Mouse (Mus musculus) small intestine, adult 2 months (tissue): ENCODE data around the gene Abhd11. TPM values are rescaled to one million over a fixed set of nuclear protein-coding genes. Genes with fewer than 3 reads are reported as not detected.
"Not testable (repeated sequence)": the region's sequence is repeated elsewhere in the genome, so short reads cannot be mapped to it uniquely, and the experiment has no call there.

Experiments used
- H3K27ac ChIP-seq: fragments of 200-500 bp; 2 replicates; pipeline ENCODE4 v1.5.1; 2012; ENCODE audit warnings: low read depth, low read length, control low read depth, inconsistent platforms; ENCODE audit not compliant: insufficient read depth
- H3K27me3 ChIP-seq: fragments of 200-500 bp; 2 replicates; pipeline ENCODE4 v1.6.1; 2012; ENCODE audit warnings: mild to moderate bottlenecking, moderate library complexity, low read length, inconsistent platforms; ENCODE audit not compliant: control insufficient read depth, insufficient read depth
- H3K36me3 ChIP-seq: fragments of 200-500 bp; 2 replicates; pipeline ENCODE4 v1.6.1; 2012; ENCODE audit warnings: mild to moderate bottlenecking, low read length, control low read depth, inconsistent platforms; ENCODE audit not compliant: control insufficient read depth, insufficient read depth
- H3K4me1 ChIP-seq: fragments of 200-500 bp; 2 replicates; pipeline ENCODE4 v1.6.1; 2012; ENCODE audit warnings: low read length, inconsistent platforms, mixed read lengths; ENCODE audit not compliant: control insufficient read depth, insufficient read depth, insufficient read length
- H3K4me3 ChIP-seq: fragments of 200-500 bp; 2 replicates; pipeline ENCODE4 v1.5.1; 2012; ENCODE audit warnings: low read depth, mild to moderate bottlenecking, control low read depth, inconsistent platforms, low read length, moderate library complexity
- CTCF ChIP-seq: fragments of 200-500 bp; IDR thresholded peaks from 2 replicates; pipeline ENCODE4 v1.5.1; 2012; ENCODE audit warnings: low read depth, mild to moderate bottlenecking, control low read depth, inconsistent platforms, low read length, moderate library complexity, mixed read lengths; ENCODE audit not compliant: insufficient replicate concordance, insufficient read length; ENCODE audit errors: extremely low read depth
- POLR2A ChIP-seq: fragments of 200-500 bp; IDR thresholded peaks from 2 replicates; pipeline ENCODE4 v1.6.1; 2012; ENCODE audit warnings: low read depth, mild to moderate bottlenecking, control low read depth, inconsistent platforms, low read length, moderate library complexity
- WGBS: fragments of 180-500 bp; shearing (Covaris S2); methylation state at CpG from one replicate; pipeline ENCODE4 v1.1.7; 2018; 5-methylcytosine and 5-hydroxymethylcytosine counted together
- polyA plus RNA-seq: library from polyadenylated mRNA; depleted of rRNA; stranded (reverse); fragments of >200 nt; gene quantifications from 2 replicates; pipeline ENCODE4 v1.2.3, GENCODE M21; 2012; rRNA removed

Gene Abhd11
- polyA plus RNA-seq, 1 experiment = 90.7 TPM

- H3K4me1 ChIP-seq = no peaks in the 10 kb centered on the region
- peaks cover 8% of the 10 kb centered on the region for H3K36me3 ChIP-seq
- no peak overlapping the region for H3K4me3 ChIP-seq
- no peak for TF ChIP-seq POLR2A
- TF ChIP-seq CTCF = no peak
- H3K27ac ChIP-seq = no peak overlapping the region
- WGBS = 88% methylated on average over 5 of the region's 5 CpGs
- no peaks in the 10 kb centered on the region for H3K27me3 ChIP-seq
Observed at GRCm38 (mm10) chr5:135048539-135048938, 39.6 kb downstream of the Abhd11 start.

- 97% methylated on average over 6 of the region's 6 CpGs for WGBS
- not testable (repeated sequence) for H3K4me1 ChIP-seq, H3K4me3 ChIP-seq, H3K27me3 ChIP-seq, H3K27ac ChIP-seq
- H3K36me3 ChIP-seq = peaks cover 15% of the 10 kb centered on the region
Observed at GRCm38 (mm10) chr5:135049268-135049667, 40.3 kb downstream of the Abhd11 start.

GRCm38 (mm10) chr5:135053356-135053755 is 44.4 kb downstream of the Abhd11 start:
- WGBS = 88% methylated on average over 12 of the region's 12 CpGs
- TF ChIP-seq CTCF (no peak), POLR2A (no peak)
- no peaks in the 10 kb centered on the region for H3K27me3 ChIP-seq
- no peak overlapping the region for H3K27ac ChIP-seq
- H3K4me3 ChIP-seq = no peak overlapping the region
- H3K36me3 ChIP-seq = peaks cover 42% of the 10 kb centered on the region
- H3K4me1 ChIP-seq = no peaks in the 10 kb centered on the region

Other genes starting within 250 kb of the Abhd11 start
- not detected in 2 replicates for gene Tmem270, start 102.4 kb upstream of the Abhd11 start, polyA plus RNA-seq
- not detected in 2 replicates for gene Cldn13, start 93.6 kb upstream of the Abhd11 start, polyA plus RNA-seq
- gene Mettl27, start 76.8 kb upstream of the Abhd11 start, polyA plus RNA-seq = 8.2 and 21.4 TPM in 2 replicates
- gene Cldn4, start 62.2 kb upstream of the Abhd11 start, polyA plus RNA-seq = 112 and 571 TPM in 2 replicates
- 1,043 and 2,448 TPM in 2 replicates for gene Cldn3, start 22.9 kb upstream of the Abhd11 start, polyA plus RNA-seq
- gene Stx1a, start 14.3 kb downstream of the Abhd11 start, polyA plus RNA-seq = 4.6 and 5.1 TPM in 2 replicates
- 30.1 and 46.4 TPM in 2 replicates for gene Dnajc30, start 55.0 kb downstream of the Abhd11 start, polyA plus RNA-seq
- 31.2 and 43.7 TPM in 2 replicates for gene Bud23, start 55.8 kb downstream of the Abhd11 start, polyA plus RNA-seq
- gene Vps37d, start 69.1 kb downstream of the Abhd11 start, polyA plus RNA-seq = 3.0 and 7.0 TPM in 2 replicates
- 190 and 304 TPM in 2 replicates for gene Mlxipl, start 80.7 kb downstream of the Abhd11 start, polyA plus RNA-seq
- gene Tbl2, start 140.5 kb downstream of the Abhd11 start, polyA plus RNA-seq = 4.8 and 5.3 TPM in 2 replicates
- 12.1 and 28.4 TPM in 2 replicates for gene Bcl7b, start 159.1 kb downstream of the Abhd11 start, polyA plus RNA-seq
- 6.9 and 14.7 TPM in 2 replicates for gene Baz1b, start 178.1 kb downstream of the Abhd11 start, polyA plus RNA-seq
- gene Fzd9, start 242.1 kb downstream of the Abhd11 start, polyA plus RNA-seq = 2.2 and 8.7 TPM in 2 replicates